Mouse (Mus musculus) bone marrow macrophage, adult 2 months (primary cell): ENCODE data around the gene Sh3d21. TPM values are rescaled to one million over a fixed set of nuclear protein-coding genes. Genes with fewer than 3 reads are reported as not detected.

ENCODE experiments used
- H3K27ac ChIP-seq: 2 replicates; pipeline ENCODE4 v1.5.1; 2012; ENCODE audit warnings: low read depth, low read length; ENCODE audit not compliant: insufficient read depth
- H3K4me1 ChIP-seq: 2 replicates; pipeline ENCODE4 v1.6.1; 2012; ENCODE audit warnings: low read length; ENCODE audit not compliant: control insufficient read depth, insufficient read depth
- H3K4me3 ChIP-seq: 2 replicates; pipeline ENCODE4 v1.5.1; 2012; ENCODE audit warnings: mild to moderate bottlenecking, low read length, moderate library complexity; ENCODE audit not compliant: insufficient read depth
- CTCF ChIP-seq: IDR thresholded peaks from 2 replicates; pipeline ENCODE4 v1.5.1; 2012; ENCODE audit warnings: low read depth, mild to moderate bottlenecking, low read length, moderate library complexity
- POLR2A ChIP-seq: IDR thresholded peaks from 2 replicates; pipeline ENCODE4 v1.6.1; 2012; ENCODE audit warnings: mild to moderate bottlenecking, low read depth, low read length, borderline replicate concordance
- polyA plus RNA-seq: library from polyadenylated mRNA; stranded (reverse); fragments of >200 nt; gene quantifications from 2 replicates; pipeline ENCODE4 v1.2.4, GENCODE M21; 2012; ENCODE audit not compliant: missing spikeins, insufficient read depth, insufficient read length

Sh3d21 gene
- polyA plus RNA-seq, 1 experiment, result 2.0 TPM

GRCm38 (mm10) chr4:126147533-126148160, 15.6 kb downstream of the Sh3d21 start, which contains the start of gene Eva1b:
Eva1b (plus strand) TSS chr4:126147744.
- no peak within 1 kb of the TSS for H3K27ac ChIP-seq
- TF ChIP-seq CTCF, result no peak
- TF ChIP-seq POLR2A, result no peak

GRCm38 (mm10) chr4:126146974-126147532, 16.2 kb downstream of the Sh3d21 start:
- no peak for TF ChIP-seq CTCF
- no peak for TF ChIP-seq POLR2A
- peaks cover 4% of the 10 kb centered on the region; the same call in 1 of the 2 replicates for H3K4me1 ChIP-seq
- H3K27ac ChIP-seq, result no peak overlapping the region
- H3K4me3 ChIP-seq, result no peak overlapping the region

More at GRCm38 (mm10) chr4:126147533-126148160, 15.6 kb downstream of the Sh3d21 start, which contains the start of gene Eva1b:
- peak within 1 kb of the TSS; percentile 62 for H3K4me3 ChIP-seq
- H3K4me1 ChIP-seq, result peaks cover 4% of the 10 kb centered on the region; the same call in 1 of the 2 replicates

- TF ChIP-seq POLR2A (no peak), CTCF (no peak)
- Histone ChIP-seq H3K4me1 (peaks cover 4% of the 10 kb centered on the region; the same call in 1 of the 2 replicates), H3K27ac (no peak overlapping the region)
Observed at GRCm38 (mm10) chr4:126145396-126145795, 17.9 kb downstream of the Sh3d21 start.

GRCm38 (mm10) chr4:126141021-126141420, 22.3 kb downstream of the Sh3d21 start:
- Histone ChIP-seq H3K27ac (no peak overlapping the region), H3K4me1 (peaks cover 15% of the 10 kb centered on the region), H3K4me3 (no peak overlapping the region)
- TF ChIP-seq CTCF (no peak), POLR2A (no peak)

More at GRCm38 (mm10) chr4:126145396-126145795, 17.9 kb downstream of the Sh3d21 start:
- no peak overlapping the region for H3K4me3 ChIP-seq

- no peak overlapping the region for H3K4me3 ChIP-seq
- peak overlapping the region; percentile 50; the same call in 1 of the 2 replicates for H3K27ac ChIP-seq
- peaks cover 18% of the 10 kb centered on the region for H3K4me1 ChIP-seq
- TF ChIP-seq CTCF, result no peak
- no peak for TF ChIP-seq POLR2A
Observed at GRCm38 (mm10) chr4:126137773-126138172, 25.5 kb downstream of the Sh3d21 start.

GRCm38 (mm10) chr4:126134639-126135038, 28.7 kb downstream of the Sh3d21 start:
- TF ChIP-seq POLR2A (no peak), CTCF (no peak)
- H3K4me1 ChIP-seq, result peaks cover 36% of the 10 kb centered on the region

GRCm38 (mm10) chr4:126134236-126134635, 29.1 kb downstream of the Sh3d21 start:
- H3K4me1 ChIP-seq, result peaks cover 36% of the 10 kb centered on the region
- TF ChIP-seq CTCF (no peak), POLR2A (no peak)
- no peak overlapping the region for H3K27ac ChIP-seq

More at GRCm38 (mm10) chr4:126134639-126135038, 28.7 kb downstream of the Sh3d21 start:
- no peak overlapping the region for H3K27ac ChIP-seq
- H3K4me3 ChIP-seq, result no peak overlapping the region

GRCm38 (mm10) chr4:126132636-126133264, 30.5 kb downstream of the Sh3d21 start:
- Histone ChIP-seq H3K4me3 (no peak overlapping the region), H3K4me1 (peaks cover 33% of the 10 kb centered on the region), H3K27ac (peak overlapping the region; percentile 77; the same call in 1 of the 2 replicates)
- TF ChIP-seq POLR2A (no peak), CTCF (no peak)

More at GRCm38 (mm10) chr4:126134236-126134635, 29.1 kb downstream of the Sh3d21 start:
- H3K4me3 ChIP-seq, result no peak overlapping the region

- Histone ChIP-seq H3K4me1 (peaks cover 26% of the 10 kb centered on the region), H3K27ac (peak overlapping the region; percentile 77), H3K4me3 (no peak overlapping the region)
- TF ChIP-seq CTCF, result 0 out of 2 replicates have a peak, but pooled peaks have one; percentile 15
- no peak for TF ChIP-seq POLR2A
Observed at GRCm38 (mm10) chr4:126131290-126132121, 31.8 kb downstream of the Sh3d21 start.
